Mouse (Mus musculus): Measurements from ENCODE around the gene Gm13305. TPM values are rescaled to one million over a fixed set of nuclear protein-coding genes. Genes with fewer than 3 reads are reported as not detected.
"Not testable (repeated sequence)": the region's sequence is repeated elsewhere in the genome, so short reads cannot be mapped to it uniquely, and the experiment has no call there.

Gene Gm13305
- 1 to 10 TPM in 1 of 2 experiments, under 1 TPM in 1; 0.79 to 4.1 TPM for total RNA-seq (2021)
- long read RNA-seq, result 0 reads

DNA sequence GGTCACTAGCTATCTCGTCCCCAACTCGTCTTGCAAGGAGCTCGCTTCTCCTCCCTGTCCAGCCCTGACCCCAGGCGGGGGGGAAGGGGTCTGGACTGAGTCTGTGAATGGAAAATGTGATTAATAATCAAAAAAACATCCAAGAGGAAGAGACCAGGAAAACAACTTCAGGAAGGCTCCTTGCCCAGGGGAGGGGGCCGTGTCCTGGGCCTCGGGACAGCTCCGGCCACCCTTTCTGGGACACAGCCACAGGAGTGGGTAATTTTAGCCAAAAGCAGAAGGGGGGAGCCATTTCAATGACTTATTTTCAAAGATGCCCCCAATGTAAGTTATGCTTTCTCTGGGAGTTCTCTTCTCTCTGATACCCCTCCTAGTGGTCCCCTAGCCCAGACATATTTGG lies at the start of gene Gm13305:
Gm13305 (minus strand) TSS at position 101 of the 400 bp plus-strand sequence.
- not testable (repeated sequence) for DNase-seq (ENCODE audit: low spot score in 2 of 2)

DNA sequence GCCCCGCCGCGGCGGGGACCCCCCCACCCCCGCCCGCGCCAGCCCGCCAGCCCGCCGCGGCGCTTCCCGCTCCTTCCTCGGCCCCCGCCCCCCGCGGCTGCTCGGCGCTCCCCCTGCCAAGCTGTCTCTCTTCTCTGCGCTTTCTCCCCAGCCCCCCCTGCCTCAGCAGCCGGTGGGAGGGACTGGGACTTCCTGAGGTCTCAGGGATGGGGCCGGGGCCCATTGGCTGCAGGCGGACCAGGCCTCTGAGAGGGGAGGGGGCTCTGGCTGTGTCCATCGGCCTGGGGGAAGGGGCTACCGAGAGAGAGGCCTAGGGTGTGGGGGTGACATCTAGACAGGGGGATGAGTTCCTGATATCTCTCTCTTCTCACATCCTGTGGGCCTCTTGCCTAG lies 16.6 kb upstream of the Gm13305 start:
- DNase-seq (ENCODE audit: low spot score in 2 of 2), result not testable (repeated sequence)

DNA sequence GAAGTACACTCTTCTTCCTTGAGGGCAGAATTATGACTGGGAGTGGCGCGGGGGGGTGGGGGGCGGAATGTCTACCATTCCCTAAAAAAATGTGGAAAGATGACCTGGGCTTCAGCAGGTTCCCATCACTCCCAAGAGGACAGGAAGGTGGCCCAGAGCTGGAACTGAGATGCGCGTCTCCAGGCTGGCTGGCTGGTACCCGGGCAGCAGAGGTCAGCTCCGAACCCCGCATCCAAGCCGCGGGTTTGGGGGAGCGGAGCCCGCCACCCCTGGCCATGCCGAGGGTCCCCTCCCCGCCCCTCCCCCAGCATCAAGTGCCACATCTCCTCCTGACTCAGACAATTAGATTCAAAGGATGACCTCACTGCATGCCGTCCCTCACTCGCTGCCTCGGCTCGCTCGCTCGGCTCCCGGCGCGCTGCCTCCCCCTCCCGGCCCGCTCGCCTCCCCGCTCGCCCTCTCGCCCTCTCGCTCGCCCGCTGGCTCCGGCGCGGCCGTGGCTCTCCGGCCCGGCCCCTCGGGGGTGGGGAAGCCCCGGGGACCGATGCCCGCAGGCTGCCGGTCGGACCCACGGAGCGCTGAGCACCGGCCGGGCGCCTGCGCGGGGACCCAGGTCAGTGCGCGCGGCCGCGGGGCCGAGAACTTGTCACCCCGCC lies 16.0 kb upstream of the Gm13305 start:
- not testable (repeated sequence) for DNase-seq (ENCODE audit: low spot score in 2 of 2)

DNA sequence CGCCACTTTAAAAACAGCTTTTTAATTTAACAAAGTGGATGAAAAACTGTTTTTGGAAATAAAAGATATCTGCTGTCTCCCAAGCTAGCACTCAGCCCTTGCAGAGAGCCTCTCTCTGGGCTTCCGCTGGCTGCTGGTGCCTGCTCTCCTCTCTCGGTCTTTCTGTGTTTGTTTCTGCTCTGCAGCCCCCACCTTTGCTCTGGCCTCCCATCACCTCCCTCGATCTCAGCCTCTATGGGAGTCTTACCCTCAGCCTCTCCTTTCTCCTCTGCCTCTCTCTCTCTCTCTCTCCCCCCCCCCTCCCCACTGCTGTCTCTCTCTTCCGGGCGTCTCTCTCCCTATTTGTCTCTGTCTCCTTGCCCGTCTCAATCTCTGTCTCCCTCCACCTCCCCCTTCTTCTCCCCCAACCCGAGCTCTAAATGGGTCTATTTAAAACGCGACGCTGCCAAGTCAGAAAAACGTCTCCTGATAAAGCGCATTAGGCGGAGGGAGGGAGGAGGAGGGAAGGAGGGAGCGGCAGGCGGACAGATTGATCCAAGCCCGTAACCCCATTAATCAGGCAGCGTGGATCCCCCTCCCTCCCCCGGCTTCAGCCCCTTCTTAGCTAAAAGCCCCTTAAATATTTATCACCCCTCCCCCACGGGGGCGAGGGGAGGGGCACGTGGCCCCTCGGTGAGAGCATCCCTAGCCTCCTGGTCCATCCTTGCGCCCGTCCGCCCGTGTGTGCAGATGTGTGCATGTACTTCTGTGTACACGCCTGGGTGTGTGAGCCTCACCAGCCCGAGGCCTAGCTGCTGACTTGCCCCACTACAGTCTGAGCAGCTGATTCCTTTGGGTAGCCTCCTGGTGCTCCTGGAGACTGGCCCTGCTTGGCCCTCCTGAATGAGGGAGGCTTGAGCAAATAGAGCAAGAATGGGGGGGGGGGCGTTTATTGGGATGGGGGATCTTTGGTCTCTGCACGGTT lies 15.1 kb upstream of the Gm13305 start:
- not testable (repeated sequence) for DNase-seq (ENCODE audit: low spot score in 2 of 2)

DNA sequence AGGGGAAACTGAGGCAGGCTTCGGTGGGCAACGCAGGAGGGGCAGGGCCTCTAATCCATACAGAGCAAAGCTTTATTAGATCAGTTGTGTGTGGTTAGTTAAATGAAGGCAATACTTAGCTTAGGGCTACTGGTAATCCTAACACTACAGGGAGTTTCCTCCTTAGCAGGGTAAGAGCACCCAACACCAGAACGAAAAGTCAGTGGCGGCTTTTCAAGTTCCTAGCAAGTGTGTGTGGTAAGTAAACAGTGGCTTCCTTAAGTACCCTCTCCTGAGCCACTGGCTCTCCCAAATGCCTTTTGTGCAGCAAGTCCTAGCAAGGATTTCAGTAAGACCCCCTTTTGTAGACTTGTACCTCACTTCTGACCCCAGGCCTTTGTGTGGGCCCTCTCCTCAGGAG lies 9.8 kb upstream of the Gm13305 start:
- not testable (repeated sequence) for DNase-seq (ENCODE audit: low spot score in 2 of 2)

DNA sequence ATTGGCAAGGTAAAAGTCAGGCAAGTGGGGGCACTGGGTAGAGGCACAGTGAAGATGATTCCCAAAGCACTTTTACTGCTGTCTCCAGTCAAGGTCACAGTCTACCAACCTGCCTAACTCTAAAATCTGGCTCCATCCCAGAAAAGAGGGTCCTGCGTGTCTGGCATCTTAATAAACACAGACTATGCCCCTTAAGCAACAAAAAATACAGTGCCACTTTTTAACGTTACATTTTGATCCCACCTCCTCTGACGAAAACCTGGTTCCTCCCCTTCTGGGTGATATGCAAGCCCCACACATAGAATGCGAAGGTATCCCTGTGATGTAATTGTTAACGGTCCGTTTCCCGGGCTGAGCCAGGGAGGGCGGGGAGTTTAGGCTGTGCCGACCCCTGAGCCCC lies 15.3 kb downstream of the Gm13305 start, which contains the start of gene Gm13306:
Gm13306 (plus strand) TSS at position 301 of the 400 bp plus-strand sequence.
- DNase-seq (ENCODE audit: low spot score in 2 of 2), result not testable (repeated sequence)

DNA sequence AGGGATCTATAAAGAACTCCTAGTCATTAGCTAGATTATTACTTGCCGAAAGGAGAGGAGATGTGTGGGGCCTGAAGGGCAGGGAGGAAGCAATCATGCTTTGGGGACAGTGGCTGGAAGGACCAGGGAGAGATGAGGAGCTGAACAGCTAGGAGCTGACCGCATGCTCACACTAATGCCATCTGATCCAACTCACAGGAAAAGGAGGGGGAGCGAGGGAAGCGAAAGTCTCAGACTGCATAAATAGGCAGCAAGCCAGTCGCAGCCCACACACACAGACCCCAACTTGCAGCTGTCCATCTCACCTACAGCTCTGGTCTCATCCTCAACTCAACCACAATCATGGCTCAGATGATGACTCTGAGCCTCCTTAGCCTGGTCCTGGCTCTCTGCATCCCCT lies 53.9 kb downstream of the Gm13305 start, which contains the start of gene Gm13304:
Gm13304 (plus strand) TSS at position 301 of the 400 bp plus-strand sequence.
- DNase-seq (ENCODE audit: low spot score in 2 of 2), result not testable (repeated sequence)

Other genes with a start within 250 kb of the Gm13305 start
- 10 to 100 TPM; 17.1 to 17.4 TPM for gene Gm20878, start 227.0 kb downstream of the Gm13305 start, total RNA-seq (2021)
- 1 to 10 TPM; 1.8 to 2.1 TPM for gene Fam205a4, start 202.5 kb downstream of the Gm13305 start, total RNA-seq (2021)
- 1 to 10 TPM; 1.3 to 2.2 TPM for gene Gm21093, start 133.9 kb downstream of the Gm13305 start, total RNA-seq (2021)
- not detected for gene Gm3893, start 77.4 kb downstream of the Gm13305 start, total RNA-seq (2021)
- 10 to 100 TPM; 15.7 to 15.8 TPM for gene Gm13304, start 53.8 kb downstream of the Gm13305 start, total RNA-seq (2021)
- 10 to 100 TPM in 1 of 2 experiments, 1 to 10 TPM in 1; 5.9 to 10.8 TPM for gene Gm13306, start 15.2 kb downstream of the Gm13305 start, total RNA-seq (2021)
- gene Gm10600, start 72.0 kb upstream of the Gm13305 start, total RNA-seq (2021), result 1 to 10 TPM; 4.9 to 5.7 TPM
- not detected for gene Ccl21b, start 87.2 kb upstream of the Gm13305 start, total RNA-seq (2021)
- not detected for gene Gm21953, start 125.7 kb upstream of the Gm13305 start, total RNA-seq (2021)
- gene Fam205a3, start 149.7 kb upstream of the Gm13305 start, total RNA-seq (2021), result not detected

Measured in layer of hippocampus, adult 18-20 months (tissue).